Mouse (Mus musculus) bone marrow macrophage, adult 2 months (primary cell): Measurements from ENCODE around the gene Gba.

Source experiments
- CTCF ChIP-seq: IDR thresholded peaks from 2 replicates; pipeline ENCODE4 v1.5.1; 2012; ENCODE audit warnings: low read depth, mild to moderate bottlenecking, low read length, moderate library complexity
- POLR2A ChIP-seq: IDR thresholded peaks from 2 replicates; pipeline ENCODE4 v1.6.1; 2012; ENCODE audit warnings: mild to moderate bottlenecking, low read depth, low read length, borderline replicate concordance

DNA sequence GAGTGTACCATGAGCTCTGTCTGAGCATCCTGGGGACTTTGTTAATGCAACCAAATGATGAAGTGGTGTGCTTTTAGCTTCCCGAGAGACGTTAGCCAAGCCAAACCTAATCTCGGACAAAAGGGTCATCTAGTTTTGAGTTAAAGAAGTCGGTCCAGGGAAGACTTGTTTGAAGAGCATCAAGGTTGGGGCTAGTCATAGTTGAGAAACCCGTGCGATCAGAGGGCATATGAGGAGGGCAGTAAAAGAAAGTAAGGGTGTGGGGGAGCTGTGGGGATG lies 24.7 kb upstream of the Gba start:
- TF ChIP-seq POLR2A (no peak), CTCF (no peak)
